Mouse (Mus musculus) cerebellum, adult 2 months (tissue): ENCODE measurements around the gene Wdr92. TPM values are rescaled to one million over a fixed set of nuclear protein-coding genes. Genes with fewer than 3 reads are reported as not detected.

ENCODE experiments used
- DNase-seq, 2 experiments: peaks; one replicate each; pipeline ENCODE4 v3.0.0; 2021
- H3K27ac ChIP-seq: fragments of 200-500 bp; 2 replicates; pipeline ENCODE4 v1.5.1; 2012; ENCODE audit warnings: low read length, control low read depth, inconsistent platforms; ENCODE audit not compliant: insufficient read depth
- H3K27me3 ChIP-seq: fragments of 200-500 bp; 2 replicates; pipeline ENCODE4 v1.6.1; 2012; ENCODE audit warnings: inconsistent platforms, mild to moderate bottlenecking, low read length, moderate library complexity; ENCODE audit not compliant: control insufficient read depth, insufficient read depth
- H3K4me1 ChIP-seq: fragments of 200-500 bp; 2 replicates; pipeline ENCODE4 v1.6.1; 2011; ENCODE audit warnings: low read length; ENCODE audit not compliant: control insufficient read depth, insufficient read depth
- H3K4me3 ChIP-seq: fragments of 200-500 bp; replicated peaks from 2 replicates; pipeline ENCODE3; 2011; ENCODE audit warnings: mild to moderate bottlenecking, low read depth, low read length, control low read depth; ENCODE audit not compliant: insufficient read depth
- CTCF ChIP-seq: fragments of 200-500 bp; IDR thresholded peaks from 2 replicates; pipeline ENCODE4 v1.5.1; 2011; ENCODE audit warnings: low read depth, mild to moderate bottlenecking, control low read depth, low read length, moderate library complexity, borderline replicate concordance; ENCODE audit not compliant: insufficient read depth
- POLR2A ChIP-seq: fragments of 200-500 bp; IDR thresholded peaks from 2 replicates; pipeline ENCODE4 v1.6.1; 2011; ENCODE audit warnings: low read length, control low read depth, borderline replicate concordance; ENCODE audit not compliant: insufficient read depth
- WGBS: fragments of 180-500 bp; shearing (Covaris S2); methylation state at CpG from one replicate; pipeline ENCODE4 v1.1.7; 2018; 5-methylcytosine and 5-hydroxymethylcytosine counted together
- polyA plus RNA-seq: library from polyadenylated mRNA; depleted of rRNA; stranded (reverse); fragments of >200 nt; gene quantifications from 2 replicates; pipeline ENCODE4 v1.2.3, GENCODE M21; 2012

Wdr92 gene
- polyA plus RNA-seq, 1 experiment, result 8.5 TPM

DNA sequence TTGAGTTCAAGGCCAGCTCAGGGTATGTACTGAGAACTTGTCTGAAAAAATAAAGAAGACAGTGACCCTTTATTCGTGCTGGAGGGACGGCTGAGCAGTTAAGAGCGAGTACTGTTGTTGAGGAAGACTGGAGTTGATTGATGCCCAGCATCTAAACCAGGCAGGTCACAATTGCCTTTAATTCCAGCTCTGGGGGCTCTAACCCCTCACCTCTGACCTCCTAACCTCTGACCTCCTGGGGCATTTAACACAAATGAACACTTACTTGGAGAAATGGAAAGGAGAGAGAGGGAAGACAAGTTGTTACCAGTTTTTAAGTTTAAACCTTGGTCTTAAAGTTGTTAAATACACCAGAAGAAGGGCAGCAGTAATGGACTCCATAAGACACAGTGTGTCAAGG, 6.9 kb downstream of the Wdr92 start:
- Histone ChIP-seq H3K4me1 (no peaks in the 10 kb centered on the region), H3K27me3 (no peaks in the 10 kb centered on the region), H3K4me3 (no peak overlapping the region), H3K27ac (no peak overlapping the region)
- WGBS, result 59% methylated on average over 3 of the region's 3 CpGs
- TF ChIP-seq CTCF, result no peak
- TF ChIP-seq POLR2A, result no peak
- no peak for DNase-seq

- WGBS, result 82% methylated on average over 9 of the region's 9 CpGs
- Histone ChIP-seq H3K27ac (no peak overlapping the region), H3K4me1 (no peaks in the 10 kb centered on the region), H3K27me3 (no peaks in the 10 kb centered on the region), H3K4me3 (no peak overlapping the region)
- TF ChIP-seq POLR2A (no peak), CTCF (no peak)
- DNase-seq, result no peak
Measured at GRCm38 (mm10) chr11:17192151-17192844, 10.4 kb downstream of the Wdr92 start.

DNA sequence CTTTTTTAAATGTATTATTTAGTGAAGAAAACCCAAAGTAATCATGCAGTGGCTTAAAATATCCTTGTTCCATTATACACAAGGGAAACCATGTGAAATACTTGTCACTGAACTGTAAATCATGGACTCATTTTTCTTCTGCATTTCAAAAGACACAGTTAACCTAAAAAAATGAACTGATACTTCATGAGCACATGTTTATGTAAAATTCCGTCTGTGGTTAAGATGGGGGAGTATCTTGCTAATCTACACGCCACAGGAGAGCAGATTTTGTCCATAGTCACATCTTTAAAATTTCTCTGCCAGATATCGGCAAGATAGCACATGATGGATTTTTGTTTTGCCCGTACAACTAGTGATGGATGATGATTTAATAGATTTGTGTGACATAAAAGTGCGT, 17.3 kb downstream of the Wdr92 start:
- Histone ChIP-seq H3K4me3 (no peak overlapping the region), H3K4me1 (no peaks in the 10 kb centered on the region), H3K27me3 (no peaks in the 10 kb centered on the region), H3K27ac (no peak overlapping the region)
- WGBS, result 95% methylated on average over 5 of the region's 5 CpGs
- DNase-seq, result no peak
- TF ChIP-seq CTCF (no peak), POLR2A (no peak)

DNA sequence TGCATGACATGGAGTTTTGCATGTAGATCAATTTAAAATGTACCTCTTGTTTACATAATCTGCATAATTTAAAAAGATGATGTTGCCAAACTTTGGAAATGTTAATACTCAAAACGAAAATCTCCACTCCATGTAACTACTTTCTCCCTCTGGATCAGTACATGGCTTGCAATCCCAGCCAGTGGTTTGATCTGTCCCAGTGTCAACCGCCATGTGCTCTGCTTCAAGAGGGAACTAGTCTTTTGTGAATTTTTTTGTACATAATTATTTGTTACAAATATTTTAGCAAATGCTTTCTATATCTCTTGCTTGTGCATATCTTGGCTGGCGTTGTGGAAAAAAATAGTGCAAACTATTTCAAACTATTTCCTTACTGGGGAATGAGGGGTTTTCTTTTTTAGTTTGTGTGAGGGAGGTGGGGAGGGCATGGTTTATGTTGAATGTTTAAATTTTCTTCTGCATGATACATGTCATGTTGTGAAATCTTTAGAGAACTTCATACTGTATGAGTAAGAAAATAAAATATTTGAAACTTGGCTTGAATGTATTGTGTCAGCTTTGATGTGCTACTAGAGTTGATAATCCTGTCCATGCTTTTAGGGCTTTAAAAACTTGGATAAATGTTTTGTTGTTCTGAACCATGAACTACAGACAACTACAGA, 18.1 kb downstream of the Wdr92 start:
- Histone ChIP-seq H3K27me3 (no peaks in the 10 kb centered on the region), H3K4me1 (no peaks in the 10 kb centered on the region), H3K27ac (no peak overlapping the region), H3K4me3 (no peak overlapping the region)
- TF ChIP-seq CTCF (no peak), POLR2A (no peak)
- WGBS, result 93% methylated on average over 3 of the region's 3 CpGs
- no peak for DNase-seq

DNA sequence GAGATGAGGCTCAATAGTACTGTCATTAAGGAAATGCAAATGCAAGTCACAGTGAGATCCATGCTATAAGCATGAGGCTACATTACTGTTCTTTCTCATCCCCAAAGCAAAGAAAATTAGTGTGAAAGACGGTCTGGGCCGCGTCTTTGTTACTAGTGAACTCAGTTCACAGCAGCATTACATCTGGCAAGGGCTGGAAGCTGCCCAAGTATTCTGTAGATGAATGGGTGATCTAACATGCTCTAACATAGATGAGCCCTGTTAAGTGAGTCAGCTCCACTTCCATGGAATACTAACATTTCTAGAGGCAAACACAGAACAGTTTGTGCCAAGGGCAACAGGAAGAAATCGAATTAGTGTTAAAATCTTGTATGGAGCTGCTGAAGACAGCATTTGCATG, 19.0 kb downstream of the Wdr92 start:
- Histone ChIP-seq H3K27me3 (no peaks in the 10 kb centered on the region), H3K4me1 (no peaks in the 10 kb centered on the region), H3K4me3 (no peak overlapping the region), H3K27ac (no peak overlapping the region)
- no peak for TF ChIP-seq CTCF
- TF ChIP-seq POLR2A, result no peak
- 87% methylated on average over 4 of the region's 4 CpGs for WGBS
- DNase-seq, result no peak

- 72% methylated on average over 6 of the region's 6 CpGs for WGBS
- no peaks in the 10 kb centered on the region for H3K4me1 ChIP-seq
Measured at GRCm38 (mm10) chr11:17202481-17202880, 20.6 kb downstream of the Wdr92 start.

DNA sequence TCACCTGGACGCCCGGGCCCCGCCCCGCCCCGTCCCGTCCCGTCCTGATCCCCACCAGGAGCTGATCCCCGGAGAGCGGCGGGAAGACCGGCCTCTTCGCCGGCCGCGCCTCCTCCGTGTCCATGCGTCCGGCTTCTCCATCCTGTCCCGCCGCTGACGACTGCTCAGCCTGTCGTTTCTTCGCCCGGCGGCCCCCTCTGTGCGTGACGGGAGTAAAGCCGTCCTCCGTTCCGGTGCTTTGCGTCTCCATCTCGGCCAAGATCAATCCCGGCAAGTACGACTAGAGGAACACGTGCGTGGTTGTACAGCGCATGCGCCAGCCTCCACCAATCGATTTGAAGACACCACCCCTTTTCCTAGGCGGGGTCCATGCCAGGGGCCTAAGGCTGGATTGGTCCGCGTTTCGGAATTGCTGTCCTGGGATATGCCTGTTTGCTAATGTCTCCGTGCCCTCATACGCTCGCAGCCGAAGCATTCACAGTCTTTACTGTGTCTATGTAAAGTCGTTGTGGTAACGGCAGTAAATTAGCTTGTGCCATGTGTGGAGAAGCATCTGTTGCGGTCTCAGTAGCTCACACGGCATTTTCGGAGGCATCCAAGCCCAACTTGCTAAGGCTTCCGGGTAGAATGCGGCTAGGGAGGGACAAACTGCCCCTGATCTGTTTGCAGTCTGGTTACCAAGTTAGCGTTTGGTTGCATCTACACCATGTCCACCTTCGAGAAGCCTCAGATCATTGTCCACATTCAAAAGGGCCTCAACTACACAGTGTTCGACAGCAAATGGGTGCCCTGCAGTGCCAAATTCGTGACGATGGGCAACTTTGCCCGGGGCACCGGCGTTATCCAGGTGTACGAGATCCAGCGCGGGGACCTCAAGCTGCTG, 29.6 kb downstream of the Wdr92 start, which contains the start of gene Pno1:
Pno1 (minus strand) TSS at position 311 of the 883 bp plus-strand sequence.
- Histone ChIP-seq H3K27ac (peak within 1 kb of the TSS; percentile 98), H3K4me1 (no peaks in the 10 kb centered on the region), H3K4me3 (peak within 1 kb of the TSS; percentile 94), H3K27me3 (no peaks in the 10 kb centered on the region)
- WGBS, result under 1% methylated on average over 65 of the region's 65 CpGs
- TF ChIP-seq POLR2A, result peak; percentile 44; the same call in 1 of the 2 replicates
- TF ChIP-seq CTCF, result no peak
- peak; percentile 97 to 98 for DNase-seq

More at GRCm38 (mm10) chr11:17202481-17202880, 20.6 kb downstream of the Wdr92 start:
- TF ChIP-seq POLR2A, result no peak
- no peak for TF ChIP-seq CTCF
- Histone ChIP-seq H3K4me3 (no peak overlapping the region), H3K27me3 (no peaks in the 10 kb centered on the region), H3K27ac (no peak overlapping the region)
- DNase-seq, result no peak
